Mouse (Mus musculus) common myeloid progenitor, adult 5-6 weeks (primary cell): ENCODE results near the gene Ptprb. TPM values are rescaled to one million over a fixed set of nuclear protein-coding genes. Genes with fewer than 3 reads are reported as not detected.

Experiments
- ATAC-seq: replicated peaks from 2 replicates; pipeline ENCODE4 v1.8.0; 2016; ENCODE audit warnings: low read depth, mild to moderate bottlenecking, moderate TSS enrichment, inconsistent platforms; ENCODE audit not compliant: poor library complexity, severe bottlenecking
- total RNA-seq: library from RNA; stranded (forward); fragments of 200-1000, 187-1606 nt; gene quantifications from 2 replicates; pipeline ENCODE4 v1.2.3, GENCODE M21; 2017

Gene Ptprb
- total RNA-seq, 1 experiment from 2014 or later: not detected

GRCm38 (mm10) chr10:116416726-116417125, 141.4 kb downstream of the Ptprb start:
- ATAC-seq: no peak

- no peak; the same call in 1 of the 2 replicates for ATAC-seq
Measured at GRCm38 (mm10) chr10:116418121-116418726, 142.9 kb downstream of the Ptprb start.

GRCm38 (mm10) chr10:116420976-116421375, 145.7 kb downstream of the Ptprb start:
- no peak for ATAC-seq

- ATAC-seq: no peak
Measured at GRCm38 (mm10) chr10:116422551-116422950, 147.2 kb downstream of the Ptprb start.

- ATAC-seq: no peak
Measured at GRCm38 (mm10) chr10:116424921-116425320, 149.6 kb downstream of the Ptprb start.

GRCm38 (mm10) chr10:116426176-116426575, 150.9 kb downstream of the Ptprb start:
- no peak for ATAC-seq

GRCm38 (mm10) chr10:116428026-116428780, 152.9 kb downstream of the Ptprb start:
- no peak for ATAC-seq

- no peak for ATAC-seq
Measured at GRCm38 (mm10) chr10:116432421-116432820, 157.1 kb downstream of the Ptprb start.

- no peak for ATAC-seq
Measured at GRCm38 (mm10) chr10:116435455-116435854, 160.1 kb downstream of the Ptprb start.

Other genes with a start within 250 kb of the Ptprb start
- gene 4933416C03Rik, start 161.6 kb upstream of the Ptprb start, total RNA-seq: not detected in 2 replicates
- gene Kcnmb4, start 198.4 kb downstream of the Ptprb start, total RNA-seq: 0.09 TPM in 1 of 2 replicates, not detected in the other